Mouse (Mus musculus): ENCODE measurements around the gene Phldb1. TPM values are rescaled to one million over a fixed set of nuclear protein-coding genes. Genes with fewer than 3 reads are reported as not detected.

The Phldb1 gene
- polyA plus RNA-seq, 1 experiment from 2014 or later, result 38.6 TPM

- H3K4me3 ChIP-seq (replicated peaks), result peak overlapping the region; percentile 48
- peak overlapping the region; percentile 68 for H3K27ac ChIP-seq (replicated peaks)
- peaks cover 73% of the 10 kb centered on the region for H3K36me3 ChIP-seq
- peak overlapping the region; percentile 28 for H3K9ac ChIP-seq
- H3K4me1 ChIP-seq, result peaks cover 39% of the 10 kb centered on the region
- no peaks in the 10 kb centered on the region for H3K9me3 ChIP-seq (replicated peaks)
- 29% methylated on average over 28 of the region's 28 CpGs for WGBS
- no peak for ATAC-seq (ENCODE audit: insufficient number of reproducible peaks, low FRiP score, low TSS enrichment, low read depth)
- no peaks in the 10 kb centered on the region for H3K27me3 ChIP-seq
- peak overlapping the region; percentile 74 for H3K4me2 ChIP-seq (replicated peaks)
Measured at GRCm38 (mm10) chr9:44707749-44708428, 27.1 kb downstream of the Phldb1 start.

GRCm38 (mm10) chr9:44699730-44700129 is 35.3 kb downstream of the Phldb1 start:
- no peak for ATAC-seq (ENCODE audit: insufficient number of reproducible peaks, low FRiP score, low TSS enrichment, low read depth)
- Histone ChIP-seq H3K4me3 (replicated peaks) (no peak overlapping the region), H3K36me3 (peaks cover 98% of the 10 kb centered on the region), H3K27ac (replicated peaks) (no peak overlapping the region), H3K27me3 (no peaks in the 10 kb centered on the region), H3K4me1 (no peaks in the 10 kb centered on the region), H3K9ac (no peak overlapping the region), H3K4me2 (replicated peaks) (no peak overlapping the region), H3K9me3 (replicated peaks) (no peaks in the 10 kb centered on the region)
- WGBS, result 86% methylated on average over 5 of the region's 5 CpGs

- H3K27me3 ChIP-seq, result no peaks in the 10 kb centered on the region
- H3K36me3 ChIP-seq, result peaks cover 98% of the 10 kb centered on the region
- H3K4me1 ChIP-seq, result no peaks in the 10 kb centered on the region
- H3K9ac ChIP-seq, result no peak overlapping the region
- WGBS, result 89% methylated on average over 10 of the region's 10 CpGs
- ATAC-seq (ENCODE audit: insufficient number of reproducible peaks, low FRiP score, low TSS enrichment, low read depth), result no peak
- no peak overlapping the region for H3K27ac ChIP-seq (replicated peaks)
- no peak overlapping the region for H3K4me2 ChIP-seq (replicated peaks)
- H3K4me3 ChIP-seq (replicated peaks), result no peak overlapping the region
- no peaks in the 10 kb centered on the region for H3K9me3 ChIP-seq (replicated peaks)
Measured at GRCm38 (mm10) chr9:44699196-44699595, 35.8 kb downstream of the Phldb1 start.

GRCm38 (mm10) chr9:44697866-44698265 is 37.1 kb downstream of the Phldb1 start:
- Histone ChIP-seq H3K9ac (no peak overlapping the region), H3K4me1 (no peaks in the 10 kb centered on the region), H3K27me3 (no peaks in the 10 kb centered on the region), H3K27ac (replicated peaks) (no peak overlapping the region), H3K36me3 (peaks cover 98% of the 10 kb centered on the region), H3K4me3 (replicated peaks) (no peak overlapping the region), H3K4me2 (replicated peaks) (no peak overlapping the region), H3K9me3 (replicated peaks) (no peaks in the 10 kb centered on the region)
- no peak for ATAC-seq (ENCODE audit: insufficient number of reproducible peaks, low FRiP score, low TSS enrichment, low read depth)
- 94% methylated on average over 16 of the region's 16 CpGs for WGBS

- H3K4me3 ChIP-seq (replicated peaks), result no peak overlapping the region
- 83% methylated on average over 11 of the region's 11 CpGs for WGBS
- H3K4me1 ChIP-seq, result peaks cover 17% of the 10 kb centered on the region; the same call in 1 of the 2 replicates
- ATAC-seq (ENCODE audit: insufficient number of reproducible peaks, low FRiP score, low TSS enrichment, low read depth), result no peak
- H3K9me3 ChIP-seq (replicated peaks), result no peaks in the 10 kb centered on the region
- no peaks in the 10 kb centered on the region for H3K27me3 ChIP-seq
- H3K9ac ChIP-seq, result no peak overlapping the region
- no peak overlapping the region for H3K27ac ChIP-seq (replicated peaks)
- H3K4me2 ChIP-seq (replicated peaks), result no peak overlapping the region
- H3K36me3 ChIP-seq, result peaks cover 86% of the 10 kb centered on the region
Measured at GRCm38 (mm10) chr9:44693071-44693470, 41.9 kb downstream of the Phldb1 start.

GRCm38 (mm10) chr9:44691671-44692520 is 43.1 kb downstream of the Phldb1 start:
- no peak overlapping the region for H3K9ac ChIP-seq
- H3K9me3 ChIP-seq (replicated peaks), result no peaks in the 10 kb centered on the region
- H3K27ac ChIP-seq (replicated peaks), result peak overlapping the region; percentile 72
- 65% methylated on average over 21 of the region's 21 CpGs for WGBS
- no peak overlapping the region for H3K4me3 ChIP-seq (replicated peaks)
- no peak overlapping the region for H3K4me2 ChIP-seq (replicated peaks)
- ATAC-seq (ENCODE audit: insufficient number of reproducible peaks, low FRiP score, low TSS enrichment, low read depth), result peak; percentile 20
- peaks cover 86% of the 10 kb centered on the region for H3K36me3 ChIP-seq
- peaks cover 17% of the 10 kb centered on the region; the same call in 1 of the 2 replicates for H3K4me1 ChIP-seq
- no peaks in the 10 kb centered on the region for H3K27me3 ChIP-seq

- no peak overlapping the region for H3K27ac ChIP-seq (replicated peaks)
- peaks cover 78% of the 10 kb centered on the region for H3K36me3 ChIP-seq
- no peak overlapping the region for H3K9ac ChIP-seq
- peaks cover 17% of the 10 kb centered on the region; the same call in 1 of the 2 replicates for H3K4me1 ChIP-seq
- no peak overlapping the region for H3K4me3 ChIP-seq (replicated peaks)
- no peak for ATAC-seq (ENCODE audit: insufficient number of reproducible peaks, low FRiP score, low TSS enrichment, low read depth)
- no peaks in the 10 kb centered on the region for H3K27me3 ChIP-seq
- no peaks in the 10 kb centered on the region for H3K9me3 ChIP-seq (replicated peaks)
- H3K4me2 ChIP-seq (replicated peaks), result no peak overlapping the region
- 47% methylated on average over 7 of the region's 7 CpGs for WGBS
Measured at GRCm38 (mm10) chr9:44690641-44691040, 44.4 kb downstream of the Phldb1 start.

GRCm38 (mm10) chr9:44688013-44688412 is 47.0 kb downstream of the Phldb1 start:
- peaks cover 51% of the 10 kb centered on the region for H3K36me3 ChIP-seq

GRCm38 (mm10) chr9:44686638-44687037 is 48.4 kb downstream of the Phldb1 start:
- Histone ChIP-seq H3K4me1 (peaks cover 7% of the 10 kb centered on the region; the same call in 1 of the 2 replicates), H3K36me3 (peaks cover 40% of the 10 kb centered on the region), H3K27me3 (no peaks in the 10 kb centered on the region), H3K4me2 (replicated peaks) (no peak overlapping the region), H3K9me3 (replicated peaks) (no peaks in the 10 kb centered on the region), H3K4me3 (replicated peaks) (no peak overlapping the region), H3K27ac (replicated peaks) (no peak overlapping the region), H3K9ac (no peak overlapping the region)
- ATAC-seq (ENCODE audit: insufficient number of reproducible peaks, low FRiP score, low TSS enrichment, low read depth), result no peak
- 47% methylated on average over 5 of the region's 5 CpGs for WGBS

More at GRCm38 (mm10) chr9:44688013-44688412, 47.0 kb downstream of the Phldb1 start:
- WGBS, result 56% methylated on average over 9 of the region's 9 CpGs
- H3K9ac ChIP-seq, result no peak overlapping the region
- H3K27me3 ChIP-seq, result no peaks in the 10 kb centered on the region
- H3K4me1 ChIP-seq, result peaks cover 17% of the 10 kb centered on the region; the same call in 1 of the 2 replicates
- H3K9me3 ChIP-seq (replicated peaks), result no peaks in the 10 kb centered on the region
- H3K4me2 ChIP-seq (replicated peaks), result no peak overlapping the region
- no peak for ATAC-seq (ENCODE audit: insufficient number of reproducible peaks, low FRiP score, low TSS enrichment, low read depth)
- H3K27ac ChIP-seq (replicated peaks), result no peak overlapping the region
- H3K4me3 ChIP-seq (replicated peaks), result no peak overlapping the region

- WGBS, result 36% methylated on average over 14 of the region's 14 CpGs
- H3K9ac ChIP-seq, result no peak overlapping the region
- H3K4me1 ChIP-seq, result no peaks in the 10 kb centered on the region
- no peaks in the 10 kb centered on the region for H3K9me3 ChIP-seq (replicated peaks)
- peaks cover 31% of the 10 kb centered on the region for H3K36me3 ChIP-seq
- no peak overlapping the region for H3K27ac ChIP-seq (replicated peaks)
- H3K4me2 ChIP-seq (replicated peaks), result no peak overlapping the region
- no peak overlapping the region for H3K4me3 ChIP-seq (replicated peaks)
- no peak for ATAC-seq (ENCODE audit: insufficient number of reproducible peaks, low FRiP score, low TSS enrichment, low read depth)
- no peaks in the 10 kb centered on the region for H3K27me3 ChIP-seq
Measured at GRCm38 (mm10) chr9:44685346-44686330, 49.4 kb downstream of the Phldb1 start.
